Mouse (Mus musculus): ENCODE measurements around the gene Dgki. TPM values are rescaled to one million over a fixed set of nuclear protein-coding genes. Genes with fewer than 3 reads are reported as not detected.

Dgki gene
- 1.7 TPM for total RNA-seq (2023)

DNA sequence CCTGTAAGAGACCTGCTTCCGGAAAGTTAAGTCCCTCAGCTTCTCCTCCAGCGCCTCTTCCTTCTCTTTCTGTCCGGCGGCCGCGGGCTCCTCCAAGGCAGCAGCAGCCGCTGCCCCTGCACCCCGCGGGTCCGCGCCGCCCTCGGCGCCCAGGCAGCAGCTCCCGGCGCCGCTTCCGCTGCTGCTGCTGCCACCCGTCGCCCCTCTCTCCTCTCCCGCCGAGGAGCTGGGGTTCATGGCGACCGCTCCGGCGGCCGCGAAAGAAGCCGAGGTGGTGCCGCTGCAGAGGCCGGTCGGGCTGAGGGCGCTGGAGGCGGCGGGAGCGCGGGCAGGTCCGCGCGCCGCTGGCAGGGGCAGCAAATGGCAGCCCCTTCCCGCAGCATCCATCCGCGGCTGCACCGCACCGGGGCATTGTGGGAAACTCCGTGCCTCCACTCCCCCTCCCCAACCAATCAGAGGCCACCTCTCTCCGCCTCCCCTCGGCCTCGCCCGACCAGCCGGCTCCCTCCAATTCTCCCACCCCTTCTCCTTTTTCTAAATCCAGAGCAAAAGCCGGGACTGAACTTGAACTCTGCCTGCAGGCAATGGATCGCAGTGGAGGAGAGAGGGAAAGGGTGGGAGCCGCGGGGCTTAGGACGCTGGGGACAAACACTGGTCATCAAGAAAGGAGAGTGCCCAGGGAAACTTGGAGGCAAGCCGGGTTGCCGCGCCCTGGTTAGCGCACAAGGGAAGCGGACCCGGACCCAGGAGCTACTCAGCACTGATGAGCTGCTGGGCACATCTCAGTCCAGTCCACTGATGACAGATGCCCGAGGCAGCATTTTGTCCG is at the start of gene Dgki:
Gene Dgki, minus strand, starts transcription at position 623 of the 829 bp plus-strand sequence.

DNA sequence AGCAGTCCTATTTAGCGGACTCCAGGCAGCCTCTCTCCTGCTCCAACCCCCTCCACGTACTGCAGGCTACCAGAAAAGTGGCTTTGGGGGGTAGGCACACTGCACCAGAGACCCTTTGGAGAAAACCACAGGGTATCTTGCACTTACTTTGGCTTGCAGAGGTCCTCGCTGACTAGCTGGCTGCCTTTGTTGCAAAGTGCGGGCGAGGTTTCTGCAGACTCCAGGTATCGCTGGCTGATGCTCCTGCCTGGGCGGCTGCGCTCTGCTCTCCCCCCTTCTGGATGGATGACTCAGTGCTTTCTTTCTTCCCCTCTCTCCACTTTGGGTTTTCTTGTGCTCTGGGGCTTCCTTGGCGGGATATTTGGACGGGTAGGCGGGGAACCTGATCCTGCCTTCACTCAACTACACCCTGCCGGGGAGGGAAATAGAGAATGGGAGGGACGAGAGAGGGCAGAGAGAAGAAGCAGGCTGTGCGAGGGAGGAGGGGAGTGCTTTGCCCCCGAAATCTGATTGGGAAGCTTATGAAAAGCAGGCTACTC is 490.2 kb downstream of the Dgki start, which contains the start of gene Ptn:
Gene Ptn, minus strand, starts transcription at position 474 of the 539 bp plus-strand sequence.

Other genes starting within 250 kb of the Dgki start
- gene Creb3l2, start 142.0 kb upstream of the Dgki start, total RNA-seq (2023) = 5.1 TPM
- not detected for gene Akr1d1, start 230.0 kb upstream of the Dgki start, total RNA-seq (2023)